Mouse (Mus musculus) liver, embryonic 13.5 days (tissue): Measurements from ENCODE around the gene Arhgap5. TPM values are rescaled to one million over a fixed set of nuclear protein-coding genes. Genes with fewer than 3 reads are reported as not detected.

Source experiments
- ATAC-seq: fragments of 200-750 bp; cut with Nextera tagmentation; 2 replicates; pipeline ENCODE4 v1.8.0; 2017; ENCODE audit warnings: low read depth, mild to moderate bottlenecking, moderate number of reproducible peaks, moderate library complexity
- DNase-seq: peaks from one replicate; pipeline ENCODE4 v3.0.0; 2022
- H3K27ac ChIP-seq: fragments of 300-500 bp; sonication (generic); 2 replicates; pipeline ENCODE4 v1.5.1; 2015; ENCODE audit warnings: moderate library complexity, mild to moderate bottlenecking, inconsistent platforms
- H3K27me3 ChIP-seq: fragments of 300-500 bp; sonication (generic); 2 replicates; pipeline ENCODE4 v1.6.1; 2015; ENCODE audit warnings: mild to moderate bottlenecking, inconsistent platforms
- H3K36me3 ChIP-seq: fragments of 300-500 bp; sonication (generic); 2 replicates; pipeline ENCODE4 v1.6.1; 2015; ENCODE audit warnings: mild to moderate bottlenecking, inconsistent platforms
- H3K4me1 ChIP-seq: fragments of 300-500 bp; sonication (generic); replicated peaks from 2 replicates; pipeline ENCODE4 v1.6.1; 2015; ENCODE audit warnings: inconsistent platforms
- H3K4me2 ChIP-seq: fragments of 300-500 bp; sonication (generic); 2 replicates; pipeline ENCODE4 v1.6.1; 2015; ENCODE audit warnings: inconsistent platforms, mild to moderate bottlenecking, moderate library complexity
- H3K4me3 ChIP-seq: fragments of 300-500 bp; sonication (generic); replicated peaks from 2 replicates; pipeline ENCODE4 v1.5.1; 2015; ENCODE audit warnings: mild to moderate bottlenecking, inconsistent platforms
- H3K9ac ChIP-seq: fragments of 300-500 bp; sonication (generic); 2 replicates; pipeline ENCODE4 v1.6.1; 2015; ENCODE audit warnings: mild to moderate bottlenecking, inconsistent platforms
- H3K9me3 ChIP-seq: fragments of 300-500 bp; sonication (generic); replicated peaks from 2 replicates; pipeline ENCODE4 v1.6.1; 2016; ENCODE audit warnings: inconsistent platforms
- WGBS: fragments of 180-500 bp; shearing (Covaris S2); methylation state at CpG from one replicate; pipeline ENCODE4 v1.1.7; 2015; ENCODE audit not compliant: insufficient replicate concordance; 5-methylcytosine and 5-hydroxymethylcytosine counted together
- polyA plus RNA-seq: library from polyadenylated mRNA; unstranded; fragments of >200 nt; fragmentation: Nextera tagmentation; extraction: Ambion mirVana; gene quantifications from 2 replicates; pipeline ENCODE4 v1.2.1, GENCODE M21; 2015

Arhgap5 gene
- 7.5 and 10.1 TPM in 2 replicates for polyA plus RNA-seq

- H3K9ac ChIP-seq, result peak within 1 kb of the TSS; percentile 90
- peak within 1 kb of the TSS; percentile 88 for H3K27ac ChIP-seq
- H3K36me3 ChIP-seq, result no peaks in the 10 kb centered on the region
- peaks cover 6% of the 10 kb centered on the region for H3K27me3 ChIP-seq
- ATAC-seq (peak; percentile 91), DNase-seq (peak; percentile 73)
- 1% methylated on average over 65 of the region's 119 CpGs for WGBS
- peak within 1 kb of the TSS; percentile 96 for H3K4me2 ChIP-seq
- H3K4me3 ChIP-seq, result peak within 1 kb of the TSS; percentile 90
- peaks cover 8% of the 10 kb centered on the region for H3K4me1 ChIP-seq
- no peaks in the 10 kb centered on the region for H3K9me3 ChIP-seq
These were observed at the start of gene Arhgap5 for GRCm38 (mm10) chr12:52503456-52504320. TSS of gene Arhgap5 (plus strand) at chr12:52503972.

DNA sequence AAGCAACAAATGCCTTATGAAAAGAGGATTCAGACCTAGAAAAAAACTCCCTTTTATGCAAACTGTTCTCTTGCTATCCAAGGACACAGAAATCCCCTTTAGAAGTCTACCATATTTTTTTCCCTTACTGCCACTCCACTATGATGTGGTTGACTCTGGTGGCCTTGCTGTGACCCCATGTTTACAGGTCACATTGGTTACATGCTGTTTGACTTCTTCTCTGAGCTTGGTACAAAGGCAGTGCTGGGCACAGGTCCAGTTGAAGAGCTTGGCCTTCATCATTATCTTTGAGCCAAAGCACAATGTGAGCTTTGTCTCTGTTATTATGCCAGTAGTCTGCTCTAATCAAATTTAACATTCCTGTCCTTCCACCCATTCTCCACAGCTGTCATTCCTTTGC lies 39.2 kb upstream of the Arhgap5 start:
- no peak overlapping the region for H3K4me2 ChIP-seq
- H3K27ac ChIP-seq, result no peak overlapping the region
- ATAC-seq, result 0 out of 2 replicates have a peak, but pooled peaks have one; percentile 58

GRCm38 (mm10) chr12:52471621-52472020 lies 32.2 kb upstream of the Arhgap5 start:
- Histone ChIP-seq H3K9me3 (no peaks in the 10 kb centered on the region), H3K4me1 (peaks cover 6% of the 10 kb centered on the region; the same call in 1 of the 2 replicates), H3K9ac (no peak overlapping the region), H3K4me2 (no peak overlapping the region), H3K27me3 (no peaks in the 10 kb centered on the region), H3K27ac (no peak overlapping the region), H3K36me3 (no peaks in the 10 kb centered on the region), H3K4me3 (no peak overlapping the region)
- ATAC-seq, result no peak
- no peak for DNase-seq
- WGBS, result 74% methylated on average over 4 of the region's 4 CpGs

More for the DNA sequence above, 39.2 kb upstream of the Arhgap5 start:
- Histone ChIP-seq H3K27me3 (no peaks in the 10 kb centered on the region), H3K4me3 (no peak overlapping the region), H3K36me3 (no peaks in the 10 kb centered on the region), H3K9ac (no peak overlapping the region), H3K4me1 (no peaks in the 10 kb centered on the region), H3K9me3 (no peaks in the 10 kb centered on the region)
- no peak for DNase-seq

DNA sequence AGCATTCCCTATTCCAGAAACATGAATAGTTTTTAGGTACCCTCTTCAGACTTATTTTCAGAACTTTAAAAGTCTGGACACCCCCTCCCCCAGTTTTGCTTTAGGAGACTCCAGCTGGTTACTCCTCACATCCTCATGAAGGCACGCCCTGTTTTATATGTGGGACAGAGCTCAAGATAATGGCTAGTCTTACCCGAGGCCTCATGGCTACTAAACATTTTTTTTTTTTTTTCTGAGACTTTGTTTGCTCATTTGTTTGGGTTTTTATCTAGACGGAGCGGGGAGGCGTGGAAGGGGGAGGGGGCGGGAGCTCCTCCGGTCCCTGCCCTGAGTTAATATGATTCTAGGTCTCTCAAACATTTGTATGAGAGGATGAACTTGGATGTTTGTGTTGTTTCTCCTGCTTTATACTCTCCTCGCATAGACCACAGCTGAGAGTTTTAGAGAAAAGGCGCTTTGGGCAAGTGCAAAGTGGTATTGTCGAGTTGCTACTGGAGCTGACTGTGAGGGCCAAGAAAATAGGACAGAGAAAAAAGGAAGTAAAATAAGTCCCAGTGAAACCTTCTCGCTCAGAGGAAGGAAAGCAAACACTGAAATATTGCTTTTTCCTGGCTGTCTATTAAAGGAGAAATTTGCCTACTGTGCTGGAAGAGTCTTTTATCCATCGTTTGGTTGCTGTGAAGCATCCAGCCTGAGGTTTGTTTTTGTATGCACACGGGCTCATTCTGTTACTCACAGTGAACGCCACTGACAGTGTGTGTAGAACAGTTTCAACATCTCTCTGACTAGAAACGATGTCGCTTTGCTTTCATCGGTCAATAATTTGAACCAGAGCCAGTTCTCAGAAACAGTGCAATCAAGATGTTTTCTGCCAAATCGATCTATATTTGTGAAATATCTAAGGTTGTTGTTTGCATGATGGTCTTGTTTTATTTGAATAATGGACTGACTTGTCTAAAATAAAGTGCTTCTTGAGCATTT lies 29.5 kb upstream of the Arhgap5 start:
- H3K27me3 ChIP-seq, result no peaks in the 10 kb centered on the region
- no peak overlapping the region for H3K27ac ChIP-seq
- H3K36me3 ChIP-seq, result no peaks in the 10 kb centered on the region
- no peak overlapping the region for H3K4me3 ChIP-seq
- no peak for DNase-seq
- no peak overlapping the region for H3K9ac ChIP-seq
- WGBS, result 33% methylated on average over 18 of the region's 18 CpGs
- no peak for ATAC-seq
- no peaks in the 10 kb centered on the region for H3K9me3 ChIP-seq
- peaks cover 6% of the 10 kb centered on the region; the same call in 1 of the 2 replicates for H3K4me1 ChIP-seq
- peak overlapping the region; percentile 43 for H3K4me2 ChIP-seq

DNA sequence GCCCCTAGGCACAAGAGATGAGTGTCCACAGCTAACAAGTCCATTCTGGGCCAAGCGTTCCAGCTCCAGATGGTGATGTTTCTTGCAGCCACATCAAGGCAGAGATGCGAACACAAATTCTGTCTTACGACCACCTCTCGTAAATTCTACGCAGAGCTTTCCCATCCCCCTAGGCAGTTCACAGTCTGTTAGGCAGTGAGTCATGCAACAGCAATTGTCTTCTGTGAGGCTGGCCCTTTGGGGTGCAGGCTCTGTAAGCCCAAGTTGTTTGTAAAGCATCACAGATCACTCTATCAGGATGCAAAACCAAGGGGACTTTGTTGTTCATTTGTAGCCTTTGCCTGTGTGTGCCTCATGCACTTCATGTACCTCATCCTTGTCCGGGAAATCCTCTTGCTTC lies 27.7 kb upstream of the Arhgap5 start:
- Histone ChIP-seq H3K36me3 (no peaks in the 10 kb centered on the region), H3K27me3 (no peaks in the 10 kb centered on the region), H3K9ac (no peak overlapping the region), H3K4me1 (peaks cover 6% of the 10 kb centered on the region; the same call in 1 of the 2 replicates), H3K27ac (no peak overlapping the region), H3K4me3 (no peak overlapping the region), H3K4me2 (no peak overlapping the region), H3K9me3 (no peaks in the 10 kb centered on the region)
- ATAC-seq (no peak), DNase-seq (no peak)
- 61% methylated on average over 6 of the region's 6 CpGs for WGBS

- Histone ChIP-seq H3K27ac (no peak overlapping the region), H3K4me2 (no peak overlapping the region), H3K4me1 (peaks cover 6% of the 10 kb centered on the region; the same call in 1 of the 2 replicates), H3K9ac (no peak overlapping the region), H3K4me3 (no peak overlapping the region), H3K27me3 (no peaks in the 10 kb centered on the region), H3K9me3 (no peaks in the 10 kb centered on the region), H3K36me3 (no peaks in the 10 kb centered on the region)
- no peak for DNase-seq
- 85% methylated on average over 8 of the region's 8 CpGs for WGBS
- ATAC-seq, result no peak
These were observed 25.2 kb upstream of the Arhgap5 start for GRCm38 (mm10) chr12:52478611-52479010.

DNA sequence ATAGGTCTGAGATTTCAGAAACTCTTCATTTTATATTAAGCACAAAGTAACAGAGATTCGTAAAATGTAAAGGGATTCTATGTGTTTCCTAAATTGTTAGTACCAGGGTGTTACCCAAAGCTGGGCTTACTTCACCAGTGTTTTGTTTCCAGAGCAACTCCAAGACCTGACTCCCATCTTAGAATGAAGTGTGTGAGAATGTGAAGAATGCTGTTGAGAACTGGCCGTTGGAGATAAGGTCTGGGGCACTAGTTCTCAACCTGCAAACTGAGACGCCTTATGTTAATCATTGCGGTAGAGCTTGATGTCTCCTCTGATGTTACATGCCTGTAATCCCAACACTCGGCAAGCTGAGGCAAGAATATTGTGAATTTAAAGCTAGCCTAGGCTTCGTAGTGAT lies 24.4 kb upstream of the Arhgap5 start:
- no peak for DNase-seq
- no peak overlapping the region for H3K4me3 ChIP-seq
- no peaks in the 10 kb centered on the region for H3K36me3 ChIP-seq
- H3K27me3 ChIP-seq, result no peaks in the 10 kb centered on the region
- H3K9ac ChIP-seq, result no peak overlapping the region
- peaks cover 1% of the 10 kb centered on the region; the same call in 1 of the 2 replicates for H3K4me1 ChIP-seq
- H3K4me2 ChIP-seq, result no peak overlapping the region
- H3K27ac ChIP-seq, result no peak overlapping the region
- H3K9me3 ChIP-seq, result no peaks in the 10 kb centered on the region
- 41% methylated on average over 6 of the region's 6 CpGs for WGBS
- ATAC-seq, result no peak

DNA sequence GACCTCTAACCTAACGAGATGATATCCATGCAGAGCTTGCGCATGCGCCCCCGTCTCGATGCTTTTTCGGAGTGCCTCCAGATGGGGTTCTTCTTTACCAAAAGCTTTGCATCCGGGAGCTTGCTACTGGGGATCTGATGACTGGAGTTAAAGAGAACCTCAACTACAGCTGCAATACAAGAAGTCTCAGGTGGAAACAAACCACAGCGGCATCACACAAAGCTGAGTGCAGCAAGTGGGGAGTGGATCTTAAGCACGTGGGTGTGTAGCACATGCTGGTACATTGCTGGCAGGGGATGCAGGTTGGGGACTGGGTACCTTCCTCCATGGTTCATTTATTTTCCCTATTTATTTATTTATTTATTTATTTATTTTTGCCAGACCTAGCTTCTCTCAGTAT lies 22.9 kb upstream of the Arhgap5 start:
- no peak overlapping the region for H3K4me3 ChIP-seq
- no peaks in the 10 kb centered on the region for H3K27me3 ChIP-seq
- H3K9ac ChIP-seq, result no peak overlapping the region
- WGBS, result 86% methylated on average over 9 of the region's 9 CpGs
- H3K27ac ChIP-seq, result no peak overlapping the region
- H3K4me2 ChIP-seq, result no peak overlapping the region
- no peaks in the 10 kb centered on the region for H3K4me1 ChIP-seq
- no peak for ATAC-seq
- H3K9me3 ChIP-seq, result no peaks in the 10 kb centered on the region
- no peaks in the 10 kb centered on the region for H3K36me3 ChIP-seq
- no peak for DNase-seq

DNA sequence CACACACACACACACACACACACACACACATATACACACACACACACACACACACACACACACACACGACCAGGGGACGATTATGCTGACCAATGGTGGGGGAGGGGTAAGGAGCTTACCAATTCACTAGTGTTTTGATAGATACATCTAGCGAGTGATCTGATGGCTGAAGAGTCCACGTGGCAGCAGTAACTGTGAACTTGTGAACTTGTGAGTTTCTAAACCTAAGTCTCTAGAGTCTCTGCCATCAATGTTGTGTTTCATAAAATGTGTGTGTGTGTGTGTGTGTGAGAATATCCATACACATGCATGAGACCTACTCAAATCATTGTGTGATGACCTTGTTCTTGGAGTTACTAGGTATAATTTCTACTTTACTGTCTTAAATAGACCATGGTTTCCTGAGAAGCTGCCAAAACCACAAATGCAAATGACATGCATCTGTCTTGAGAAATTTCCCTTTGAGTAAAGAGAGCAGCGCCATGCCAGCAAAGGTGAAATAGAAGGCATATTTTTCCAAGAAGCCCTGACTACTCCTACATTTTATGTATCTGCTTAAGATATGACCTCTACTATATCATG lies 21.7 kb upstream of the Arhgap5 start:
- Histone ChIP-seq H3K4me1 (no peaks in the 10 kb centered on the region), H3K4me2 (no peak overlapping the region), H3K4me3 (no peak overlapping the region), H3K27ac (no peak overlapping the region), H3K36me3 (no peaks in the 10 kb centered on the region), H3K9ac (no peak overlapping the region), H3K27me3 (no peaks in the 10 kb centered on the region), H3K9me3 (no peaks in the 10 kb centered on the region)
- 49% methylated on average over 5 of the region's 5 CpGs for WGBS
- ATAC-seq (no peak), DNase-seq (no peak)

DNA sequence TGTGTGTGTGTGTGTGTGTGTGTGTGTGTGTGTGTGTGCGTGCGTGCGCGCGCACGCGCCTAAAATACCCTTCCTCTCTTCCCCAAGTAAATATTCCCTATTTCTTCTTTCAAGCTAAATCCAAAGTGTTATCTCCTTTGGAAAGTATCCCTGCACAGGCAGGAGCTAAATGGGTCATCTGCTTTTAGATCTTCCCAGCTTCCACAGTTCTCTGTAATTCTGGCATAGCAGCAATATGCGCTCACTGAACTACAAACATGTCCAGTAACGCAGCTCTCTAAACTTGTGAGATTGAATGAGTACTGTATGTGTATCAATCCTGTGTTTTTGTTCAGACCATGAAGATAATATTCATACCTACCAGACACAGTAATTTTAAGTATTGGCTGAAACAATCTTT lies 20.6 kb upstream of the Arhgap5 start:
- WGBS, result 88% methylated on average over 9 of the region's 9 CpGs
- H3K36me3 ChIP-seq, result no peaks in the 10 kb centered on the region
- ATAC-seq (no peak), DNase-seq (no peak)
- H3K27me3 ChIP-seq, result no peaks in the 10 kb centered on the region
- no peak overlapping the region for H3K27ac ChIP-seq
- H3K9ac ChIP-seq, result no peak overlapping the region
- no peaks in the 10 kb centered on the region for H3K9me3 ChIP-seq
- no peak overlapping the region for H3K4me3 ChIP-seq
- H3K4me1 ChIP-seq, result no peaks in the 10 kb centered on the region
- H3K4me2 ChIP-seq, result no peak overlapping the region
